Mouse (Mus musculus) liver, embryonic 14.5 days (tissue): Measurements from ENCODE around the gene Ift122. TPM values are rescaled to one million over a fixed set of nuclear protein-coding genes. Genes with fewer than 3 reads are reported as not detected.

Source experiments
- ATAC-seq: fragments of 200-750 bp; cut with Nextera tagmentation; 2 replicates; pipeline ENCODE4 v1.8.0; 2017; ENCODE audit warnings: moderate number of reproducible peaks, mild to moderate bottlenecking, moderate library complexity; ENCODE audit not compliant: insufficient read depth
- DNase-seq, 3 experiments: peaks; one replicate each; pipeline ENCODE4 v3.0.0-alpha.2; 2012 to 2013; ENCODE audit warnings: low read depth in 3 of 3, low spot score in 3 of 3
- H3K27ac ChIP-seq: fragments of 300-500 bp; sonication (generic); 2 replicates; pipeline ENCODE4 v1.5.1; 2014; ENCODE audit warnings: moderate library complexity, mild to moderate bottlenecking, control low read depth, inconsistent platforms
- H3K27me3 ChIP-seq: fragments of 300-500 bp; sonication (generic); 2 replicates; pipeline ENCODE4 v1.6.1; 2014; ENCODE audit warnings: mild to moderate bottlenecking, low read length, moderate library complexity; ENCODE audit not compliant: control insufficient read depth, insufficient read depth
- H3K36me3 ChIP-seq: fragments of 300-500 bp; sonication (generic); replicated peaks from 2 replicates; pipeline ENCODE4 v1.6.1; 2014; ENCODE audit warnings: low read depth; ENCODE audit not compliant: control insufficient read depth, insufficient read depth
- H3K4me1 ChIP-seq, 2 experiments: fragments of 200-500 bp in 1 of 2; fragments of 300-500 bp in 1 of 2; sonication (generic) in 1 of 2; replicated peaks; 2 replicates each; pipeline ENCODE4 v1.6.1; 2012 to 2014; ENCODE audit warnings: antibody characterized with exemption in 1 of 2, inconsistent platforms in 1 of 2, low read length in 1 of 2; ENCODE audit not compliant: control insufficient read depth in 2 of 2, insufficient read depth in 2 of 2
- H3K4me2 ChIP-seq: fragments of 300-500 bp; sonication (generic); 2 replicates; pipeline ENCODE4 v1.6.1; 2014; ENCODE audit warnings: low read depth, mild to moderate bottlenecking, control low read depth, moderate library complexity
- H3K4me3 ChIP-seq, 2 experiments: fragments of 200-500 bp in 1 of 2; fragments of 300-500 bp in 1 of 2; sonication (generic) in 1 of 2; 2 replicates each; pipeline ENCODE4 v1.5.1; 2012 to 2014; ENCODE audit warnings: low read depth in 2 of 2, low read length in 2 of 2, mild to moderate bottlenecking in 2 of 2, control low read depth in 1 of 2, inconsistent platforms in 1 of 2, moderate library complexity in 1 of 2; ENCODE audit not compliant: insufficient read depth in 1 of 2
- H3K9ac ChIP-seq: fragments of 300-500 bp; sonication (generic); replicated peaks from 2 replicates; pipeline ENCODE4 v1.6.1; 2014; ENCODE audit warnings: mild to moderate bottlenecking, control low read depth, moderate library complexity
- H3K9me3 ChIP-seq: fragments of 300-500 bp; sonication (generic); 2 replicates; pipeline ENCODE4 v1.6.1; 2016; ENCODE audit warnings: low read length, mixed read lengths; ENCODE audit not compliant: control insufficient read depth
- CTCF ChIP-seq: IDR thresholded peaks from 2 replicates; pipeline ENCODE4 v1.5.1; 2016; ENCODE audit warnings: antibody characterized with exemption, low read depth, control low read depth
- EP300 ChIP-seq: IDR thresholded peaks from 2 replicates; pipeline ENCODE4 v1.6.1; 2016; ENCODE audit warnings: antibody characterized with exemption, low read depth
- WGBS: fragments of 180-500 bp; shearing (Covaris S2); extraction: QIAGEN DNeasy Blood & Tissue Kit; methylation state at CpG from one replicate; pipeline ENCODE4 v1.1.7; 2014; ENCODE audit not compliant: insufficient replicate concordance; 5-methylcytosine and 5-hydroxymethylcytosine counted together
- polyA plus RNA-seq, 2 experiments: library from polyadenylated mRNA; depleted of rRNA in 1 of 2; stranded (reverse) in 1 of 2; unstranded in 1 of 2; fragments of >200 nt; fragmentation: Nextera tagmentation in 1 of 2; extraction: Ambion mirVana in 1 of 2; gene quantifications; 2 replicates each; pipeline versions ENCODE4 v1.2.1 to v1.2.3; 2012 to 2014

The Ift122 gene
- polyA plus RNA-seq, 2 experiments: 1.7 to 1.9 TPM

DNA sequence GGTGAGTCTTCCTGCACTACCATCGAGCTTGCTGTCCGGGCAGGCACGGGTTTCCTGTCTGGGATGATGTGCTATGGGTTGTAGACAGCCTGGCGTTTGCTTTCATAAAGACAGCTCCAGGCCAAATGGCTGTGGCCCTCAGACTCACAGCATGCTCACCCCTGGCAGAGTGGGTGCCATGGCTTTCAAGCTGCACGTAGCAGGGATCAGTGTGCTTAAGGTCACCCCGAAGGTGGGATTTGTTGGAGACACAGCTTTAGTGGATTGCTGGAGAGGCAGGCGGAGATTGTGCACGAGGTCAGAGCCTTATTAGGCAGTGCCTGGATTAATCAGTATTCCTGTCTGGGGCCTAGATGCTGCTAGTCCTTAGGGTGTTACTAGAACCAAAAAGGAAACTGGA, 37.3 kb downstream of the Ift122 start:
- TF ChIP-seq CTCF: no peak
- no peak for TF ChIP-seq EP300
- DNase-seq (no peak), ATAC-seq (no peak)
- Histone ChIP-seq H3K4me2 (no peak overlapping the region), H3K9ac (no peak overlapping the region), H3K4me1 (0 out of 4 replicates have a peak, but pooled peaks cover 0 to 2% of the 10 kb centered on the region in 2 experiments), H3K27me3 (no peaks in the 10 kb centered on the region), H3K9me3 (no peaks in the 10 kb centered on the region), H3K4me3 (no peak overlapping the region), H3K36me3 (no peaks in the 10 kb centered on the region), H3K27ac (no peak overlapping the region)
- 64% methylated on average over 8 of the region's 8 CpGs for WGBS

DNA sequence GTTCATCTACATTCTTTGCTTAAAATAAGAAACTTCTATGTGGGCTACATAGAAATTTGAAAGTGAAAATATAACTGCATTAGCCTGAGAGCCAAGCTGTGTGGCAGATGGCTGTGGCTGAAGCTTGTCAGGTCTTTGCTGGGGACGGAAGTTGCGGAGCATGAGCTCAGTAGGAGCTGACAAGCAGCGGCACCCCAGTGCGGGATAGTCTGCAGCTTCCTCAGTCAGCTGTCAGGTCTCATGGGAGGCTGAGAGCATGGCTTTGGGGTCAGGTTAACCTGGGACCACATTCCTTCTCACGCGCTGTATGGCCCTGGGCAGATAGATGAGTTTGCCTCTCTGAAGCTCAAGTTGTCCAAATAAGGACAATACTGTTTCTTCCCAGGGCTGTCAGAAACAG, 37.8 kb downstream of the Ift122 start:
- no peak overlapping the region for H3K27ac ChIP-seq
- 67% methylated on average over 6 of the region's 6 CpGs for WGBS
- no peak overlapping the region for H3K9ac ChIP-seq
- H3K4me1 ChIP-seq: 0 out of 4 replicates have a peak, but pooled peaks cover 0 to 2% of the 10 kb centered on the region in 2 experiments
- no peaks in the 10 kb centered on the region for H3K36me3 ChIP-seq
- TF ChIP-seq CTCF (no peak), EP300 (no peak)
- no peaks in the 10 kb centered on the region for H3K27me3 ChIP-seq
- H3K4me2 ChIP-seq: no peak overlapping the region
- no peak for DNase-seq
- ATAC-seq: no peak
- no peaks in the 10 kb centered on the region for H3K9me3 ChIP-seq
- no peak overlapping the region for H3K4me3 ChIP-seq

DNA sequence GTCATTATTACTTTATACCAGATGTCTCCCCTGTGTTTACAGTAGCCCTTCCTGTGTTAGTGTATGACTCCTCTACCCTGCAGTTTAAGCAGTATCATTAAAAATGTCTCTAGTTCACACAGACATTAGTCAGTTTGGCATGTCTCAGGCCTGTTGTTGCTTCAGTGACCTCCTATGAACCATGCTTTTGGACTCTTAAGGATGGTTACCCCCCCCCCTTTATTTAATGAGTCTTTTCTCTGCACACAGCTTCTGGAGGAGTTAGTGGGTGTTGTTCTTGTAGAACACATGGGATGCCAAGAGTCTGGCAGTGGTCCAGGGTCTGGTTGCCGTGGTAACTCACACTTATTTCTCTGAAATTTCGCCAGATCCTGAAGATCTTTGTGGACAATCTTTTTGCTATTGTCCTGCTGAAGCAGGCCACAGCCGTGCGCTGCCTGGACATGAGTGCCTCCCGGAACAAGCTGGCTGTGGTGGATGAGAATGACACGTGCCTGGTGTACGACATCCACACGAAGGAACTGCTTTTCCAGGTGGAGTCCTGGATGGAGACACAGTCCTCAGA, 38.3 kb downstream of the Ift122 start:
- H3K36me3 ChIP-seq: no peaks in the 10 kb centered on the region
- no peaks in the 10 kb centered on the region for H3K9me3 ChIP-seq
- no peak overlapping the region for H3K4me2 ChIP-seq
- H3K9ac ChIP-seq: no peak overlapping the region
- ATAC-seq: no peak
- H3K27me3 ChIP-seq: no peaks in the 10 kb centered on the region
- H3K4me3 ChIP-seq: no peak overlapping the region
- H3K27ac ChIP-seq: no peak overlapping the region
- 67% methylated on average over 8 of the region's 8 CpGs for WGBS
- no peak for DNase-seq
- TF ChIP-seq EP300 (no peak), CTCF (no peak)
- 0 out of 4 replicates have a peak, but pooled peaks cover 0 to 2% of the 10 kb centered on the region in 2 experiments for H3K4me1 ChIP-seq

DNA sequence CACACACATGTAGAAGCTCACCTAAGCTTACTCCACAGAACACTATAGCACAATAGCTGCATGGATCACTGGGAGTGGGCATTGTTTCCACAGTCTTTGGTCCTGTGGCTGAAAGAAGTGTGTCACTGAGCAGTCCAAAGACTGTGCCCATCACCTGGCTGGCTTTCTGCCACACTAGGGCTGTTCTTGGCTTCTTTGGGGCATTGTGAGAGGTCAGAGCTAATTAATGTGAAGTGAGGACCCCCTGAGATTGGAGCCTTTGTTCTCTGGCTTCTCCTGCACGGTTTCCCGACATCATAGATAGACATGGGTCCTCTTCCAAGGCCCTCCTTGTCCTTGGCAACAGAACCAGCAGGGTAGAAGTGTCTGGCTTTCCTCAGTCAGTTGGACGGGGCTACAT, 39.1 kb downstream of the Ift122 start:
- no peak for ATAC-seq
- Histone ChIP-seq H3K36me3 (no peaks in the 10 kb centered on the region), H3K9ac (no peak overlapping the region), H3K27ac (no peak overlapping the region), H3K4me1 (no peaks in the 10 kb centered on the region), H3K4me3 (no peak overlapping the region), H3K4me2 (no peak overlapping the region), H3K9me3 (no peaks in the 10 kb centered on the region), H3K27me3 (no peaks in the 10 kb centered on the region)
- no peak for TF ChIP-seq EP300
- TF ChIP-seq CTCF: no peak
- DNase-seq: no peak
- WGBS: 53% methylated on average over 3 of the region's 3 CpGs

DNA sequence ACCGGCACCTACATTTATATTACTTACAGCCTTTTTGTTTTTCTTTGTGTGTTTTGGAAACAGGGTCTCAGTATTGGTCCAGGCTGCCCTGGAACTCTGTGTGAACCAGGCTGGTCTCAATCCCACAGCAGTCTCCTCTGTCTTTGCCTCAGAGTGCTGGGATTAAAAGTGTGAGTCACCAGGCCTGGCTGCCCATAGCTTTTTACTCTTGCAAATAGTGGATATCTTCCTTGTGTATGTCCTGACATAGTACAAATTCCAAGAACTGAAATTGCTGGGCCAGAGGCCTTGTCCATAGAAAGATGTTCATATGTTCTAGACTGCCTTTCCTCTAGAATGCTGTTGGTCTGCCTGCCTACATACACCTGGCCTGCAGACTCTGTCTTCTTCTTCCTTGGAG, 43.1 kb downstream of the Ift122 start:
- H3K4me1 ChIP-seq: no peaks in the 10 kb centered on the region; a peak in 1 of 4 replicates
- ATAC-seq: no peak
- H3K9ac ChIP-seq: no peak overlapping the region
- DNase-seq: no peak
- H3K27ac ChIP-seq: no peak overlapping the region
- no peaks in the 10 kb centered on the region for H3K27me3 ChIP-seq
- no peak overlapping the region for H3K4me2 ChIP-seq
- no peaks in the 10 kb centered on the region for H3K36me3 ChIP-seq
- no peak for TF ChIP-seq EP300
- TF ChIP-seq CTCF: no peak
- no peaks in the 10 kb centered on the region for H3K9me3 ChIP-seq
- WGBS: 77% methylated on average over 1 of the region's 1 CpGs
- no peak overlapping the region for H3K4me3 ChIP-seq
